Mouse (Mus musculus) intestine, embryonic 14.5 days (tissue): ENCODE results near the gene Taar7b. TPM values are rescaled to one million over a fixed set of nuclear protein-coding genes. Genes with fewer than 3 reads are reported as not detected.

Experiments used
- ATAC-seq: fragments of 200-750 bp; cut with Nextera tagmentation; replicated peaks from 2 replicates; pipeline ENCODE4 v1.8.0; 2017; ENCODE audit warnings: low read depth, moderate number of reproducible peaks, moderate TSS enrichment, moderate library complexity; ENCODE audit not compliant: low FRiP score, low TSS enrichment
- DNase-seq: peaks from one replicate; pipeline ENCODE4 v3.0.0-alpha.2; 2018; ENCODE audit warnings: low spot score
- H3K27ac ChIP-seq: fragments of 300-500 bp; sonication (generic); 2 replicates; pipeline ENCODE4 v1.5.1; 2014; ENCODE audit warnings: low read depth, mild to moderate bottlenecking, control low read depth
- H3K27me3 ChIP-seq: fragments of 300-500 bp; sonication (generic); replicated peaks from 2 replicates; pipeline ENCODE4 v1.6.1; 2014; ENCODE audit warnings: low read length, control low read depth; ENCODE audit not compliant: control insufficient read depth, insufficient read depth
- H3K36me3 ChIP-seq: fragments of 300-500 bp; sonication (generic); 2 replicates; pipeline ENCODE4 v1.6.1; 2014; ENCODE audit warnings: low read length, control low read depth; ENCODE audit not compliant: control insufficient read depth, insufficient read depth
- H3K4me1 ChIP-seq: fragments of 300-500 bp; sonication (generic); replicated peaks from 2 replicates; pipeline ENCODE4 v1.6.1; 2014; ENCODE audit warnings: low read length, control low read depth, mixed read lengths; ENCODE audit not compliant: control insufficient read depth, insufficient read depth
- H3K4me2 ChIP-seq: fragments of 300-500 bp; sonication (generic); 2 replicates; pipeline ENCODE4 v1.6.1; 2014; ENCODE audit warnings: low read length
- H3K4me3 ChIP-seq: fragments of 300-500 bp; sonication (generic); 2 replicates; pipeline ENCODE4 v1.5.1; 2014; ENCODE audit warnings: low read depth, low read length, control low read depth, mixed read lengths
- H3K9ac ChIP-seq: fragments of 300-500 bp; sonication (generic); 2 replicates; pipeline ENCODE4 v1.6.1; 2014; ENCODE audit warnings: mild to moderate bottlenecking, low read length
- H3K9me3 ChIP-seq: fragments of 300-500 bp; sonication (generic); 2 replicates; pipeline ENCODE4 v1.6.1; 2016; ENCODE audit warnings: low read length, control low read depth; ENCODE audit not compliant: control insufficient read depth
- WGBS: fragments of 180-500 bp; shearing (Covaris S2); extraction: QIAGEN DNeasy Blood & Tissue Kit; methylation state at CpG from one replicate; pipeline ENCODE4 v1.1.7; 2014; 5-methylcytosine and 5-hydroxymethylcytosine counted together
- polyA plus RNA-seq: library from polyadenylated mRNA; unstranded; fragments of >200 nt; fragmentation: Nextera tagmentation; extraction: Ambion mirVana; gene quantifications from 2 replicates; pipeline ENCODE4 v1.2.1, GENCODE M21; 2014

The Taar7b gene
- polyA plus RNA-seq, 1 experiment from 2014 or later = not detected

GRCm38 (mm10) chr10:24037314-24037713 is 37.6 kb downstream of the Taar7b start, which contains the start of gene Taar7e:
Gene Taar7e (plus strand): TSS chr10:24037614.
- WGBS = 88% methylated on average over 2 of the region's 2 CpGs
- no peak for ATAC-seq

DNA sequence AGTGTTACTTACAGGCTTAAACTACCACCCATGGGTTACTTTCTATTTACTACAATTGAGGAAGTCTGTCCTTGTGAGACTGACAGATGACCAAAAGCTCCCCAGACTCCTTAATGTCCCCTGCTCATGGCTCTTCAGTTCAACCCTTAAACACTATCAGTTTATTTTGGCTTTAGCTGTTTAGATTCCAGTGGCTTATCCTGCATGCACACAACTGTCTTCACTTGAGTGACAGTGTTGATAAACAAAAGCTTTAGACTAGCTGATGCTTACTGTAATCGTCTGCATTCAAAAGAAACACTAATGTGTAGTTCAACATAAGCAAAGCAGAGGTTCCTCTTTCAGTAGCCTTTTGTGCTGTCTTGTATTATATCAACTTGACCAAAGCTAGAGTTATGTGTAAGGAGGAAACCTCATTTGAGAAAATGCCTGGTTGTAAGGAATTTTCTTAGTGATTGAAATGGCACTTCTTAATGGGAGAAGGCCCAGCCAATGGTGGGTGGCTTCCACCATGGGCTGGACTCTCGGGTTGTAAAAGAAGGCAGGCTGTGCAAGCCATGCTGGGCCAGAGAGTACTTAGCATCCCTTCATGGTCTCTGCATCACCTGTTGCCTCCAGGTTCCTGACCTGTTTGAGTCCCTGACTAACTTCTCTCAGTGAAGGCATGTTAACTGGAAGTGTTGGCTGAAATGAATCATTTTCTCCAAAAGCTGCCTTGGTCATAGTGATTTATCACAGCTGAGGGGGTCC is 40.6 kb downstream of the Taar7b start:
- H3K9me3 ChIP-seq = no peaks in the 10 kb centered on the region
- H3K36me3 ChIP-seq = no peaks in the 10 kb centered on the region
- H3K9ac ChIP-seq = no peak overlapping the region
- no peak overlapping the region for H3K4me2 ChIP-seq
- no peaks in the 10 kb centered on the region for H3K4me1 ChIP-seq
- DNase-seq = no peak
- ATAC-seq = no peak
- H3K4me3 ChIP-seq = no peak overlapping the region
- H3K27ac ChIP-seq = no peak overlapping the region
- 43% methylated on average over 2 of the region's 2 CpGs for WGBS
- no peaks in the 10 kb centered on the region for H3K27me3 ChIP-seq

More at GRCm38 (mm10) chr10:24037314-24037713, 37.6 kb downstream of the Taar7b start, which contains the start of gene Taar7e:
- no peaks in the 10 kb centered on the region for H3K4me1 ChIP-seq
- no peak for DNase-seq
- H3K9ac ChIP-seq = no peak within 1 kb of the TSS
- H3K4me2 ChIP-seq = no peak within 1 kb of the TSS
- no peak within 1 kb of the TSS for H3K27ac ChIP-seq
- no peaks in the 10 kb centered on the region for H3K9me3 ChIP-seq
- H3K27me3 ChIP-seq = no peaks in the 10 kb centered on the region
- H3K36me3 ChIP-seq = no peaks in the 10 kb centered on the region
- H3K4me3 ChIP-seq = no peak within 1 kb of the TSS

- H3K27ac ChIP-seq = no peak within 1 kb of the TSS
- H3K4me3 ChIP-seq = no peak within 1 kb of the TSS
- no peaks in the 10 kb centered on the region for H3K27me3 ChIP-seq
- no peaks in the 10 kb centered on the region for H3K9me3 ChIP-seq
- DNase-seq (no peak), ATAC-seq (no peak)
- 0 out of 2 replicates have a peak, but pooled peaks cover 4% of the 10 kb centered on the region for H3K4me1 ChIP-seq
- no peaks in the 10 kb centered on the region for H3K36me3 ChIP-seq
- no peak within 1 kb of the TSS for H3K4me2 ChIP-seq
- no peak within 1 kb of the TSS for H3K9ac ChIP-seq
Observed at GRCm38 (mm10) chr10:24049210-24049609, 49.5 kb downstream of the Taar7b start, which contains the start of gene Taar7f. Gene Taar7f (plus strand): TSS chr10:24049510.

Other genes starting within 250 kb of the Taar7b start
- 270 and 302 TPM in 2 replicates for gene Rps12, start 212.7 kb upstream of the Taar7b start, polyA plus RNA-seq
- gene Slc18b1, start 203.0 kb upstream of the Taar7b start, polyA plus RNA-seq = 16.3 and 17.8 TPM in 2 replicates
- 0.12 TPM in 1 of 2 replicates, not detected in the other for gene Vnn3, start 148.5 kb upstream of the Taar7b start, polyA plus RNA-seq
- gene Vnn1, start 105.3 kb upstream of the Taar7b start, polyA plus RNA-seq = 2.6 and 2.9 TPM in 2 replicates
- gene Taar1, start 79.6 kb upstream of the Taar7b start, polyA plus RNA-seq = not detected in 2 replicates
- 0.42 TPM in 1 of 2 replicates, not detected in the other for gene Taar2, start 61.4 kb upstream of the Taar7b start, polyA plus RNA-seq
- gene Taar3, start 50.4 kb upstream of the Taar7b start, polyA plus RNA-seq = not detected in 2 replicates
- gene Taar4, start 39.4 kb upstream of the Taar7b start, polyA plus RNA-seq = not detected in 2 replicates
- not detected in 2 replicates for gene Taar5, start 29.2 kb upstream of the Taar7b start, polyA plus RNA-seq
- not detected in 2 replicates for gene Taar6, start 14.3 kb upstream of the Taar7b start, polyA plus RNA-seq
- gene Taar7a, start 6.5 kb upstream of the Taar7b start, polyA plus RNA-seq = not detected in 2 replicates
- not detected in 2 replicates for gene Taar7d, start 27.3 kb downstream of the Taar7b start, polyA plus RNA-seq
- not detected in 2 replicates for gene Taar7e, start 37.7 kb downstream of the Taar7b start, polyA plus RNA-seq
- gene Taar7f, start 49.6 kb downstream of the Taar7b start, polyA plus RNA-seq = not detected in 2 replicates
- not detected in 2 replicates for gene Taar8a, start 76.6 kb downstream of the Taar7b start, polyA plus RNA-seq
- not detected in 2 replicates for gene Taar8b, start 92.4 kb downstream of the Taar7b start, polyA plus RNA-seq
- not detected in 2 replicates for gene Taar8c, start 102.0 kb downstream of the Taar7b start, polyA plus RNA-seq
- gene Taar9, start 109.6 kb downstream of the Taar7b start, polyA plus RNA-seq = not detected in 2 replicates
- gene Stx7, start 149.4 kb downstream of the Taar7b start, polyA plus RNA-seq = 91.8 and 100 TPM in 2 replicates
- gene Moxd1, start 223.6 kb downstream of the Taar7b start, polyA plus RNA-seq = 19.2 and 23.2 TPM in 2 replicates